Mouse (Mus musculus): ENCODE measurements at regions not wholly inside any gene's neighbourhood (a gene's known extent, or its start where the extent isn't known, plus 50 kb on each side); places are given as distances from the start of the nearest gene placed in this dataset.

DNA sequence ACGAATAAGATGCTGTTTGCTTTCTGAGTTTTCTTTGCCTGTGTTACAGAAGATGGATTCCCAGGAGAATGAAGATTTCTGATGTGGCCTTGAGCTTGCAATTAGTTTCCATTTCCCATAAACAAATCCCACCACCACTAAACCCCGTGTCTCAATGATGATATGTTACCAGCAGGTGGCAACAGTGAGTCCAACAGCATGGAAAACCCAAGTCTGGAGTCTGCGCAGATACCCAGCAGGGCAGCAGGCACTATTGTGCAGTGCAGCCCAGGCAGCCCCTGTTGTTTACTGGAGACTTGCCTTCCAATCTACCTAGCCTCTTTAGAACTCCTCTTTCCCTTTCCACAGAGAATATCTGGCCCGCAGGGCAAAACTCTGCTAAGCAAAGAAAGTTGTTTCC lies 62.7 kb downstream of the Bmp2 start:
- no peaks in the 10 kb centered on the region for H3K36me3 ChIP-seq (replicated peaks)
- TF ChIP-seq CTCF (IDR thresholded peaks at IDR 0.05; ENCODE audit: low read depth, low read length): no peak
- TF ChIP-seq GATA2 (IDR thresholded peaks at IDR 0.05; ENCODE audit: borderline replicate concordance, low read depth, low read length): no peak
- no peak for TF ChIP-seq POLR2AphosphoS5 (IDR thresholded peaks at IDR 0.05; ENCODE audit: insufficient replicate concordance, low read depth, low read length)
- no peak for TF ChIP-seq TAL1 (conservative IDR thresholded peaks at IDR 0.05; ENCODE audit: low read depth, low read length)
- no peak for TF ChIP-seq GATA1 (IDR thresholded peaks at IDR 0.05; ENCODE audit: borderline replicate concordance, low read length)
- H3K27me3 ChIP-seq (ENCODE audit: insufficient read depth, low read length): no peaks in the 10 kb centered on the region
- peak; percentile 36; the same call in 1 of the 2 replicates for ATAC-seq (ENCODE audit: extremely low read depth, insufficient number of reproducible peaks, low FRiP score, poor library complexity, severe bottlenecking)
- no peak for DNase-seq (ENCODE audit: low spot score)
- H3K9me3 ChIP-seq (replicated peaks): peaks cover 12% of the 10 kb centered on the region
- no peaks in the 10 kb centered on the region for H3K4me1 ChIP-seq (ENCODE audit: insufficient read depth, low read depth, low read length)
- H3K4me3 ChIP-seq (ENCODE audit: low read depth, low read length): no peak overlapping the region

DNA sequence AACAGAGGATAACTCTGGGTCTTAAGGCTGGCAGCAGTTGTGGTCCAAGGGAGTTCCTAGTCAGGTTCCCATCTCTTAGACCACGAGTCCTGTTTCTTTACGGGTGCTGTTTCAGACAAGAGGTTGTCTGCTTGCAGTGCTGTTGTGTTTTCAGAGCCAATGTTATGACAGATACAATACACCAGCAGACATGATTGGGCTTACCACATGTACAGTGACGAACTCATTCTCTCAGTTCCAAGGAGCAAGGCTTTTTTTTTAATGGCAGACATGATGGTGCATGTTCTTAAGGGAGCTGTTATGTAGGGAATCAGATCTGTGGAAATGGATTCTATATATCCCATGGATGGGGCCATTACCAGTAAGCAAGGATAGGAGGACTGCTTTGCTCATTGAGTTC lies 63.3 kb downstream of the Bmp2 start:
- no peaks in the 10 kb centered on the region for H3K36me3 ChIP-seq (replicated peaks)
- H3K4me3 ChIP-seq (ENCODE audit: low read depth, low read length): no peak overlapping the region
- no peak for TF ChIP-seq POLR2AphosphoS5 (IDR thresholded peaks at IDR 0.05; ENCODE audit: insufficient replicate concordance, low read depth, low read length)
- TF ChIP-seq TAL1 (conservative IDR thresholded peaks at IDR 0.05; ENCODE audit: low read depth, low read length): no peak
- no peak for TF ChIP-seq GATA1 (IDR thresholded peaks at IDR 0.05; ENCODE audit: borderline replicate concordance, low read length)
- TF ChIP-seq GATA2 (IDR thresholded peaks at IDR 0.05; ENCODE audit: borderline replicate concordance, low read depth, low read length): no peak
- no peak for TF ChIP-seq CTCF (IDR thresholded peaks at IDR 0.05; ENCODE audit: low read depth, low read length)
- no peak for ATAC-seq (ENCODE audit: extremely low read depth, insufficient number of reproducible peaks, low FRiP score, poor library complexity, severe bottlenecking)
- no peaks in the 10 kb centered on the region for H3K27me3 ChIP-seq (ENCODE audit: insufficient read depth, low read length)
- peaks cover 12% of the 10 kb centered on the region for H3K9me3 ChIP-seq (replicated peaks)
- no peaks in the 10 kb centered on the region for H3K4me1 ChIP-seq (ENCODE audit: insufficient read depth, low read depth, low read length)
- no peak for DNase-seq (ENCODE audit: low spot score)

DNA sequence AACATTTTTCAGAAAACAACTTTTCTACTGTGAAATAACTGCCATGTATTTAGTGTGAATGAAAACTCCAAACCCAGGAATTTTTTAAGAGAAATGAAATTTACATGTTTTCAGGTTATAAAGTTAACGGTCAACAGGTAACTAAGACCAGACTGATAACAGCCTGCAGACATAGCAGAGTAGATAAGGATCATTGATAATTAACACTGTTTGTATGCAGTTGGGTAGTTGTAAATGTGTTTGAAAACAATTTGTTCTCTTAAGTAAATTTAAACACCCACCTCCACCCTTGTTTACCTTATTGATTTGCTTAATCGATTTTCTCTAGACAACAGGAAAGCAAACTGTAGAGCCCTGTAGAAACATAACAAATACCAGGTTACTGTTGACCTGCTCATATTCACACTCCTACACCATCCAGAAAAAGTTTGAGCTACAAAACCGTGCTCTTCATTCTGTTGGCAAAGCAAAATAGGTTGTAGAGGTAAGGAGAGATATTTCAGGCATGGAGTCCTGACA lies 65.4 kb downstream of the Bmp2 start:
- Histone ChIP-seq H3K27me3 (ENCODE audit: insufficient read depth, low read length) (no peaks in the 10 kb centered on the region), H3K4me1 (ENCODE audit: insufficient read depth, low read depth, low read length) (no peaks in the 10 kb centered on the region), H3K9me3 (replicated peaks) (peaks cover 10% of the 10 kb centered on the region), H3K36me3 (replicated peaks) (no peaks in the 10 kb centered on the region), H3K4me3 (ENCODE audit: low read depth, low read length) (no peak overlapping the region)
- DNase-seq (ENCODE audit: low spot score): no peak
- no peak for ATAC-seq (ENCODE audit: extremely low read depth, insufficient number of reproducible peaks, low FRiP score, poor library complexity, severe bottlenecking)
- no peak for TF ChIP-seq GATA1 (IDR thresholded peaks at IDR 0.05; ENCODE audit: borderline replicate concordance, low read length)
- no peak for TF ChIP-seq GATA2 (IDR thresholded peaks at IDR 0.05; ENCODE audit: borderline replicate concordance, low read depth, low read length)
- TF ChIP-seq CTCF (IDR thresholded peaks at IDR 0.05; ENCODE audit: low read depth, low read length): no peak
- no peak for TF ChIP-seq TAL1 (conservative IDR thresholded peaks at IDR 0.05; ENCODE audit: low read depth, low read length)
- TF ChIP-seq POLR2AphosphoS5 (IDR thresholded peaks at IDR 0.05; ENCODE audit: insufficient replicate concordance, low read depth, low read length): no peak

DNA sequence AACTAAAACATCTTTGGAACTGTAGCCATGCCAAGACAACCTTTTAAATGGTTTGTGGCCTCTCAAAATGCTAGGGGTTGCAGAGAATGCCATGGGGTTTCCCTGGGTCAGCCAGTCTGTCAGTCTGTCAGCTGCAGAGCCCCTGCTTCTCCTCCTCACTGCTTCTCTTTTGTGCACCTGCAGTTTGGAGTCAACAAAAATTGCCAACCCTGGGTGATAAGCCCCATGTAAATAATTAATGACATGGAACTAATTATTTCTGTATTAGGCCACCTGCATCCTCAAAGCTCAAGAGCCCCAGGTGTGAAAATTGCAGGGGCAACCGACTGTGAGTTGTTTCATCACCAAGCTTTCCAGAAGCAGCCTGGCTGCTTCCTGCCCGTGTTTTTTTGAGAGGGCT lies 70.6 kb downstream of the Bmp2 start:
- no peaks in the 10 kb centered on the region for H3K36me3 ChIP-seq (replicated peaks)
- H3K27me3 ChIP-seq (ENCODE audit: insufficient read depth, low read length): no peaks in the 10 kb centered on the region
- peaks cover 12% of the 10 kb centered on the region for H3K9me3 ChIP-seq (replicated peaks)
- no peak for DNase-seq (ENCODE audit: low spot score)
- no peaks in the 10 kb centered on the region for H3K4me1 ChIP-seq (ENCODE audit: insufficient read depth, low read depth, low read length)
- no peak for TF ChIP-seq CTCF (IDR thresholded peaks at IDR 0.05; ENCODE audit: low read depth, low read length)
- TF ChIP-seq GATA1 (IDR thresholded peaks at IDR 0.05; ENCODE audit: borderline replicate concordance, low read length): no peak
- no peak for TF ChIP-seq GATA2 (IDR thresholded peaks at IDR 0.05; ENCODE audit: borderline replicate concordance, low read depth, low read length)
- no peak for TF ChIP-seq POLR2AphosphoS5 (IDR thresholded peaks at IDR 0.05; ENCODE audit: insufficient replicate concordance, low read depth, low read length)
- no peak for TF ChIP-seq TAL1 (conservative IDR thresholded peaks at IDR 0.05; ENCODE audit: low read depth, low read length)
- H3K4me3 ChIP-seq (ENCODE audit: low read depth, low read length): no peak overlapping the region
- ATAC-seq (ENCODE audit: extremely low read depth, insufficient number of reproducible peaks, low FRiP score, poor library complexity, severe bottlenecking): no peak

DNA sequence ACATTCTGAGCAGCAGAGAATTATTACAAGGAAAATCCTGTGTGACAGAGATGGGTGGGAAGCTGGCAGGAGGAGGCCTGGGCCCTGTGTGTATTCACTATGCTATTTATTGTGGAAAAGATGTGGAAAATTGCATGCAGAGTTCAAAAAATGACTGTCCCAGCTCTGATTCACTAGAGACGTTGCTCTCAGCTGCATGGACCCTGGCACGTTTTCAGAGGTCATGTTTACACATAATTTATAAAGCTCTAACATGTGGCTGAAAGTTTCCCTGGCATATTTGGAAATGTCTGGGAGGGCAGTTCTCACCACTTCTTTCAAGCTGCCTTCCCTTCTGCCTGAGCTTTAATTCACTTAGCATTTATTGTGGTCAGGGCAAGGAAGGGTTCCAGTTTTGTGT lies 73.6 kb downstream of the Bmp2 start:
- Histone ChIP-seq H3K36me3 (replicated peaks) (no peaks in the 10 kb centered on the region), H3K4me3 (ENCODE audit: low read depth, low read length) (no peak overlapping the region), H3K27me3 (ENCODE audit: insufficient read depth, low read length) (no peaks in the 10 kb centered on the region), H3K4me1 (ENCODE audit: insufficient read depth, low read depth, low read length) (no peaks in the 10 kb centered on the region), H3K9me3 (replicated peaks) (peaks cover 19% of the 10 kb centered on the region)
- ATAC-seq (ENCODE audit: extremely low read depth, insufficient number of reproducible peaks, low FRiP score, poor library complexity, severe bottlenecking) (no peak), DNase-seq (ENCODE audit: low spot score) (no peak)
- TF ChIP-seq CTCF (IDR thresholded peaks at IDR 0.05; ENCODE audit: low read depth, low read length) (no peak), TAL1 (conservative IDR thresholded peaks at IDR 0.05; ENCODE audit: low read depth, low read length) (no peak), POLR2AphosphoS5 (IDR thresholded peaks at IDR 0.05; ENCODE audit: insufficient replicate concordance, low read depth, low read length) (no peak), GATA1 (IDR thresholded peaks at IDR 0.05; ENCODE audit: borderline replicate concordance, low read length) (no peak), GATA2 (IDR thresholded peaks at IDR 0.05; ENCODE audit: borderline replicate concordance, low read depth, low read length) (no peak)

DNA sequence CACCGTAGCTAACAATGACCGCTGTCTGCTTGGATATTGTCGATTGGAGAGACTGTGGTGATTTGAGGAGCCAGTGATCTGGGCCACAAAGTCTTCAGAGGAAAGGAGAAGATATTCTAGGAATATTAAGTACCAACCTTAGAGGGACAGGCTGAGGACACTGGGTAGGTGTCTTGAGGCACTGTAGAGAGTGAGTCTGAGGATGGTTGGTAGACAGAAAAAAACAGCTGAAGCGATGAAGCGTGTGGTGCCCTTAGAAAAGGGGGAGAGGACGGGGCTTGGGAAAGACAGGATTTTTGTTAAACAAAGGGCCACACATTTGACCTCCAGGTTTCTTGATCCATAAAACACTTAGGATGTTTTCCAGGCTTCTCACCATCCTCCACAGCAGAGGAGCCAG lies 76.9 kb downstream of the Bmp2 start:
- H3K9me3 ChIP-seq (replicated peaks): peaks cover 22% of the 10 kb centered on the region
- H3K4me3 ChIP-seq (ENCODE audit: low read depth, low read length): no peak overlapping the region
- no peaks in the 10 kb centered on the region for H3K27me3 ChIP-seq (ENCODE audit: insufficient read depth, low read length)
- no peaks in the 10 kb centered on the region for H3K4me1 ChIP-seq (ENCODE audit: insufficient read depth, low read depth, low read length)
- DNase-seq (ENCODE audit: low spot score) (no peak), ATAC-seq (ENCODE audit: extremely low read depth, insufficient number of reproducible peaks, low FRiP score, poor library complexity, severe bottlenecking) (no peak)
- H3K36me3 ChIP-seq (replicated peaks): no peaks in the 10 kb centered on the region
- no peak for TF ChIP-seq GATA2 (IDR thresholded peaks at IDR 0.05; ENCODE audit: borderline replicate concordance, low read depth, low read length)
- no peak for TF ChIP-seq POLR2AphosphoS5 (IDR thresholded peaks at IDR 0.05; ENCODE audit: insufficient replicate concordance, low read depth, low read length)
- TF ChIP-seq GATA1 (IDR thresholded peaks at IDR 0.05; ENCODE audit: borderline replicate concordance, low read length): no peak
- TF ChIP-seq TAL1 (conservative IDR thresholded peaks at IDR 0.05; ENCODE audit: low read depth, low read length): no peak
- TF ChIP-seq CTCF (IDR thresholded peaks at IDR 0.05; ENCODE audit: low read depth, low read length): no peak
